Mouse (Mus musculus) bone marrow macrophage, adult 2 months (primary cell): ENCODE data around the gene Ier3. TPM values are rescaled to one million over a fixed set of nuclear protein-coding genes. Genes with fewer than 3 reads are reported as not detected.
A peak's percentile ranks its signal among the peaks of the same experiment; 100 is the strongest.

Experiments used
- H3K27ac ChIP-seq: 2 replicates; pipeline ENCODE4 v1.5.1; 2012; ENCODE audit warnings: low read depth, low read length; ENCODE audit not compliant: insufficient read depth
- H3K4me1 ChIP-seq: 2 replicates; pipeline ENCODE4 v1.6.1; 2012; ENCODE audit warnings: low read length; ENCODE audit not compliant: control insufficient read depth, insufficient read depth
- H3K4me3 ChIP-seq: 2 replicates; pipeline ENCODE4 v1.5.1; 2012; ENCODE audit warnings: mild to moderate bottlenecking, low read length, moderate library complexity; ENCODE audit not compliant: insufficient read depth
- CTCF ChIP-seq: IDR thresholded peaks from 2 replicates; pipeline ENCODE4 v1.5.1; 2012; ENCODE audit warnings: low read depth, mild to moderate bottlenecking, low read length, moderate library complexity
- POLR2A ChIP-seq: IDR thresholded peaks from 2 replicates; pipeline ENCODE4 v1.6.1; 2012; ENCODE audit warnings: mild to moderate bottlenecking, low read depth, low read length, borderline replicate concordance
- polyA plus RNA-seq: library from polyadenylated mRNA; stranded (reverse); fragments of >200 nt; gene quantifications from 2 replicates; pipeline ENCODE4 v1.2.4, GENCODE M21; 2012; ENCODE audit not compliant: missing spikeins, insufficient read depth, insufficient read length

The Ier3 gene
- polyA plus RNA-seq, 1 experiment: 46.7 TPM

- TF ChIP-seq POLR2A (no peak), CTCF (no peak)
- peaks cover 28% of the 10 kb centered on the region for H3K4me1 ChIP-seq
- H3K27ac ChIP-seq: no peak overlapping the region
- H3K4me3 ChIP-seq: no peak overlapping the region
These were observed 34.0 kb upstream of the Ier3 start for GRCm38 (mm10) chr17:35787493-35787892.

- Histone ChIP-seq H3K27ac (no peak overlapping the region), H3K4me3 (no peak overlapping the region), H3K4me1 (peaks cover 28% of the 10 kb centered on the region)
- TF ChIP-seq POLR2A (no peak), CTCF (no peak)
These were observed 33.5 kb upstream of the Ier3 start for GRCm38 (mm10) chr17:35788025-35788424.

GRCm38 (mm10) chr17:35790933-35791332 is 30.6 kb upstream of the Ier3 start:
- TF ChIP-seq CTCF (no peak), POLR2A (no peak)
- Histone ChIP-seq H3K4me1 (peaks cover 14% of the 10 kb centered on the region), H3K4me3 (no peak overlapping the region), H3K27ac (no peak overlapping the region)

- Histone ChIP-seq H3K4me3 (no peak overlapping the region), H3K27ac (no peak overlapping the region), H3K4me1 (peaks cover 15% of the 10 kb centered on the region)
- TF ChIP-seq POLR2A: no peak
- TF ChIP-seq CTCF: no peak
These were observed 28.6 kb upstream of the Ier3 start for GRCm38 (mm10) chr17:35792837-35793236.

GRCm38 (mm10) chr17:35795099-35795498 is 26.4 kb upstream of the Ier3 start:
- no peak overlapping the region for H3K27ac ChIP-seq
- TF ChIP-seq CTCF (no peak), POLR2A (no peak)
- peaks cover 15% of the 10 kb centered on the region for H3K4me1 ChIP-seq
- H3K4me3 ChIP-seq: no peak overlapping the region

- TF ChIP-seq CTCF (no peak), POLR2A (no peak)
- no peak overlapping the region for H3K27ac ChIP-seq
- H3K4me3 ChIP-seq: no peak overlapping the region
- peaks cover 18% of the 10 kb centered on the region for H3K4me1 ChIP-seq
These were observed 25.8 kb upstream of the Ier3 start for GRCm38 (mm10) chr17:35795656-35796055.

- peaks cover 16% of the 10 kb centered on the region for H3K4me1 ChIP-seq
- H3K27ac ChIP-seq: no peak overlapping the region
- no peak for TF ChIP-seq POLR2A
- no peak for TF ChIP-seq CTCF
- H3K4me3 ChIP-seq: no peak overlapping the region
These were observed 24.6 kb upstream of the Ier3 start for GRCm38 (mm10) chr17:35796835-35797234.

- H3K4me3 ChIP-seq: no peak overlapping the region
- no peak overlapping the region for H3K27ac ChIP-seq
- TF ChIP-seq POLR2A (no peak), CTCF (no peak)
- peaks cover 14% of the 10 kb centered on the region for H3K4me1 ChIP-seq
These were observed 20.6 kb upstream of the Ier3 start for GRCm38 (mm10) chr17:35800905-35801304.

- no peak overlapping the region for H3K4me3 ChIP-seq
- H3K4me1 ChIP-seq: peaks cover 18% of the 10 kb centered on the region
- no peak overlapping the region for H3K27ac ChIP-seq
- TF ChIP-seq POLR2A (no peak), CTCF (no peak)
These were observed 18.5 kb upstream of the Ier3 start for GRCm38 (mm10) chr17:35803020-35803419.

- Histone ChIP-seq H3K4me1 (peaks cover 22% of the 10 kb centered on the region), H3K4me3 (no peak overlapping the region), H3K27ac (no peak overlapping the region)
- TF ChIP-seq CTCF (no peak), POLR2A (no peak)
These were observed 17.6 kb upstream of the Ier3 start for GRCm38 (mm10) chr17:35803858-35804399.

- peaks cover 48% of the 10 kb centered on the region for H3K4me1 ChIP-seq
- H3K4me3 ChIP-seq: no peak overlapping the region
- TF ChIP-seq CTCF (no peak), POLR2A (no peak)
- H3K27ac ChIP-seq: peak overlapping the region; percentile 41
These were observed 13.4 kb upstream of the Ier3 start for GRCm38 (mm10) chr17:35808073-35808472.
